Mouse (Mus musculus) stomach, embryonic 15.5 days (tissue): ENCODE measurements around the gene 4930563M21Rik. TPM values are rescaled to one million over a fixed set of nuclear protein-coding genes. Genes with fewer than 3 reads are reported as not detected.
"Not testable (repeated sequence)": the region's sequence is repeated elsewhere in the genome, so short reads cannot be mapped to it uniquely, and the experiment has no call there.

Experiments used
- ATAC-seq: fragments of 200-750 bp; cut with Nextera tagmentation; 2 replicates; pipeline ENCODE4 v1.8.0; 2017; ENCODE audit warnings: low read depth, moderate number of reproducible peaks, moderate TSS enrichment; ENCODE audit not compliant: insufficient read depth, low FRiP score
- H3K27ac ChIP-seq: fragments of 300-500 bp; sonication (generic); 2 replicates; pipeline ENCODE4 v1.5.1; 2015; ENCODE audit warnings: mild to moderate bottlenecking, inconsistent platforms
- H3K27me3 ChIP-seq: fragments of 300-500 bp; sonication (generic); replicated peaks from 2 replicates; pipeline ENCODE4 v1.6.1; 2015; ENCODE audit warnings: inconsistent platforms
- H3K36me3 ChIP-seq: fragments of 300-500 bp; sonication (generic); 2 replicates; pipeline ENCODE4 v1.6.1; 2015; ENCODE audit warnings: inconsistent platforms
- H3K4me1 ChIP-seq: fragments of 300-500 bp; sonication (generic); 2 replicates; pipeline ENCODE4 v1.6.1; 2015; ENCODE audit warnings: inconsistent platforms
- H3K4me2 ChIP-seq: fragments of 300-500 bp; sonication (generic); 2 replicates; pipeline ENCODE4 v1.6.1; 2015; ENCODE audit warnings: mild to moderate bottlenecking, inconsistent platforms
- H3K4me3 ChIP-seq: fragments of 300-500 bp; sonication (generic); replicated peaks from 2 replicates; pipeline ENCODE4 v1.5.1; 2015; ENCODE audit warnings: inconsistent platforms
- H3K9ac ChIP-seq: fragments of 300-500 bp; sonication (generic); 2 replicates; pipeline ENCODE4 v1.6.1; 2015; ENCODE audit warnings: inconsistent platforms
- H3K9me3 ChIP-seq: fragments of 300-500 bp; sonication (generic); 2 replicates; pipeline ENCODE4 v1.6.1; 2016; ENCODE audit warnings: inconsistent platforms
- WGBS: fragments of 180-500 bp; shearing (Covaris S2); methylation state at CpG from one replicate; pipeline ENCODE4 v1.1.7; 2015; 5-methylcytosine and 5-hydroxymethylcytosine counted together
- polyA plus RNA-seq: library from polyadenylated mRNA; unstranded; fragments of >200 nt; fragmentation: Nextera tagmentation; extraction: Ambion mirVana; gene quantifications from 2 replicates; pipeline ENCODE4 v1.2.1, GENCODE M21; 2015

4930563M21Rik gene
- not detected in 2 replicates for polyA plus RNA-seq

- no peaks in the 10 kb centered on the region for H3K9me3 ChIP-seq
- H3K4me3 ChIP-seq, result no peak within 1 kb of the TSS
- H3K27ac ChIP-seq, result no peak within 1 kb of the TSS
- WGBS, result 73% methylated on average over 4 of the region's 4 CpGs
- no peaks in the 10 kb centered on the region for H3K4me1 ChIP-seq
- H3K27me3 ChIP-seq, result no peaks in the 10 kb centered on the region
- H3K9ac ChIP-seq, result no peak within 1 kb of the TSS
- no peak within 1 kb of the TSS for H3K4me2 ChIP-seq
- no peak for ATAC-seq
- no peaks in the 10 kb centered on the region for H3K36me3 ChIP-seq
These were observed at the start of gene 4930563M21Rik for GRCm38 (mm10) chr9:56010450-56010849. 4930563M21Rik (minus strand) TSS chr9:56010550.

GRCm38 (mm10) chr9:56056147-56056546 lies 45.8 kb upstream of the 4930563M21Rik start:
- H3K36me3 ChIP-seq, result peaks cover 26% of the 10 kb centered on the region
- ATAC-seq, result no peak

GRCm38 (mm10) chr9:56053796-56054195 lies 43.4 kb upstream of the 4930563M21Rik start:
- 81% methylated on average over 3 of the region's 3 CpGs for WGBS

More at GRCm38 (mm10) chr9:56056147-56056546, 45.8 kb upstream of the 4930563M21Rik start:
- no peak overlapping the region for H3K4me3 ChIP-seq
- no peak overlapping the region for H3K27ac ChIP-seq
- H3K9me3 ChIP-seq, result no peaks in the 10 kb centered on the region
- no peaks in the 10 kb centered on the region for H3K4me1 ChIP-seq
- 90% methylated on average over 6 of the region's 6 CpGs for WGBS
- H3K4me2 ChIP-seq, result no peak overlapping the region
- no peaks in the 10 kb centered on the region for H3K27me3 ChIP-seq
- H3K9ac ChIP-seq, result no peak overlapping the region

GRCm38 (mm10) chr9:56042181-56042621 lies 31.9 kb upstream of the 4930563M21Rik start:
- ATAC-seq, result no peak
- no peaks in the 10 kb centered on the region for H3K27me3 ChIP-seq
- peaks cover 7% of the 10 kb centered on the region; the same call in 1 of the 2 replicates for H3K4me1 ChIP-seq
- no peaks in the 10 kb centered on the region for H3K9me3 ChIP-seq
- peak overlapping the region; percentile 87 for H3K9ac ChIP-seq
- peak overlapping the region; percentile 96 for H3K27ac ChIP-seq
- under 1% methylated on average over 16 of the region's 16 CpGs for WGBS
- no peaks in the 10 kb centered on the region for H3K36me3 ChIP-seq
- H3K4me2 ChIP-seq, result peak overlapping the region; percentile 65
- H3K4me3 ChIP-seq, result peak overlapping the region; percentile 76

More at GRCm38 (mm10) chr9:56053796-56054195, 43.4 kb upstream of the 4930563M21Rik start:
- no peak overlapping the region for H3K27ac ChIP-seq
- H3K36me3 ChIP-seq, result peaks cover 13% of the 10 kb centered on the region
- H3K4me3 ChIP-seq, result no peak overlapping the region
- H3K4me1 ChIP-seq, result no peaks in the 10 kb centered on the region
- H3K4me2 ChIP-seq, result no peak overlapping the region
- no peak overlapping the region for H3K9ac ChIP-seq
- H3K9me3 ChIP-seq, result no peaks in the 10 kb centered on the region
- H3K27me3 ChIP-seq, result no peaks in the 10 kb centered on the region
- no peak for ATAC-seq

- no peaks in the 10 kb centered on the region for H3K27me3 ChIP-seq
- WGBS, result under 1% methylated on average over 48 of the region's 49 CpGs
- peak within 1 kb of the TSS; percentile 96 for H3K27ac ChIP-seq
- peak within 1 kb of the TSS; percentile 87 for H3K9ac ChIP-seq
- peak within 1 kb of the TSS; percentile 65 for H3K4me2 ChIP-seq
- H3K4me1 ChIP-seq, result peaks cover 7% of the 10 kb centered on the region; the same call in 1 of the 2 replicates
- peak within 1 kb of the TSS; percentile 76 for H3K4me3 ChIP-seq
- no peaks in the 10 kb centered on the region for H3K36me3 ChIP-seq
- H3K9me3 ChIP-seq, result no peaks in the 10 kb centered on the region
- ATAC-seq, result peak; percentile 100
These were observed 31.2 kb upstream of the 4930563M21Rik start, which contains the start of gene Rcn2 for GRCm38 (mm10) chr9:56041372-56042180. Rcn2 (plus strand) TSS chr9:56041845.

- ATAC-seq, result no peak
- WGBS, result 55% methylated on average over 3 of the region's 3 CpGs
- H3K36me3 ChIP-seq, result no peaks in the 10 kb centered on the region
- no peaks in the 10 kb centered on the region for H3K27me3 ChIP-seq
- H3K4me1 ChIP-seq, result no peaks in the 10 kb centered on the region
- no peaks in the 10 kb centered on the region for H3K9me3 ChIP-seq
- H3K4me2 ChIP-seq, result no peak overlapping the region
- no peak overlapping the region for H3K4me3 ChIP-seq
- H3K27ac ChIP-seq, result no peak overlapping the region
- no peak overlapping the region for H3K9ac ChIP-seq
These were observed 21.9 kb upstream of the 4930563M21Rik start for GRCm38 (mm10) chr9:56032219-56032618.

GRCm38 (mm10) chr9:56027292-56027691 lies 16.9 kb upstream of the 4930563M21Rik start:
- H3K9ac ChIP-seq, result no peak overlapping the region
- 77% methylated on average over 16 of the region's 16 CpGs for WGBS
- no peaks in the 10 kb centered on the region for H3K4me1 ChIP-seq
- H3K36me3 ChIP-seq, result no peaks in the 10 kb centered on the region
- H3K9me3 ChIP-seq, result no peaks in the 10 kb centered on the region
- ATAC-seq, result no peak
- H3K4me2 ChIP-seq, result no peak overlapping the region
- H3K27ac ChIP-seq, result no peak overlapping the region
- no peaks in the 10 kb centered on the region for H3K27me3 ChIP-seq
- H3K4me3 ChIP-seq, result no peak overlapping the region

- Histone ChIP-seq H3K9me3 (no peaks in the 10 kb centered on the region), H3K36me3 (no peaks in the 10 kb centered on the region), H3K4me2 (no peak overlapping the region), H3K27ac (no peak overlapping the region), H3K4me1 (no peaks in the 10 kb centered on the region), H3K9ac (no peak overlapping the region), H3K27me3 (no peaks in the 10 kb centered on the region), H3K4me3 (no peak overlapping the region)
- ATAC-seq, result no peak
- WGBS, result 61% methylated on average over 2 of the region's 2 CpGs
These were observed 14.4 kb upstream of the 4930563M21Rik start for GRCm38 (mm10) chr9:56024772-56025171.

GRCm38 (mm10) chr9:56004679-56005078 lies 5.7 kb downstream of the 4930563M21Rik start:
- not testable (repeated sequence) for H3K9me3 ChIP-seq, H3K4me2 ChIP-seq, H3K27ac ChIP-seq, ATAC-seq, H3K27me3 ChIP-seq, H3K9ac ChIP-seq, H3K4me3 ChIP-seq, H3K4me1 ChIP-seq, H3K36me3 ChIP-seq
- WGBS, result 80% methylated on average over 2 of the region's 2 CpGs

GRCm38 (mm10) chr9:55946819-55947218 lies 63.5 kb downstream of the 4930563M21Rik start:
- H3K9ac ChIP-seq, result no peak overlapping the region
- 14% methylated on average over 1 of the region's 1 CpGs for WGBS

GRCm38 (mm10) chr9:55941356-55941755 lies 69.0 kb downstream of the 4930563M21Rik start:
- ATAC-seq, result no peak
- no peaks in the 10 kb centered on the region for H3K36me3 ChIP-seq
- H3K4me3 ChIP-seq, result no peak overlapping the region
- H3K4me2 ChIP-seq, result no peak overlapping the region
- no peak overlapping the region for H3K9ac ChIP-seq
- no peak overlapping the region for H3K27ac ChIP-seq
- H3K27me3 ChIP-seq, result no peaks in the 10 kb centered on the region
- H3K9me3 ChIP-seq, result no peaks in the 10 kb centered on the region
- peaks cover 8% of the 10 kb centered on the region for H3K4me1 ChIP-seq

More at GRCm38 (mm10) chr9:55946819-55947218, 63.5 kb downstream of the 4930563M21Rik start:
- H3K9me3 ChIP-seq, result no peaks in the 10 kb centered on the region
- H3K4me2 ChIP-seq, result no peak overlapping the region
- no peaks in the 10 kb centered on the region for H3K4me1 ChIP-seq
- no peak overlapping the region for H3K27ac ChIP-seq
- no peak for ATAC-seq
- no peaks in the 10 kb centered on the region for H3K27me3 ChIP-seq
- no peak overlapping the region for H3K4me3 ChIP-seq
- no peaks in the 10 kb centered on the region for H3K36me3 ChIP-seq

- Histone ChIP-seq H3K9me3 (no peaks in the 10 kb centered on the region), H3K27me3 (no peaks in the 10 kb centered on the region), H3K4me3 (peak overlapping the region; percentile 75), H3K36me3 (no peaks in the 10 kb centered on the region), H3K4me1 (peaks cover 8% of the 10 kb centered on the region), H3K9ac (peak overlapping the region; percentile 52; the same call in 1 of the 2 replicates), H3K4me2 (peak overlapping the region; percentile 56), H3K27ac (peak overlapping the region; percentile 84; the same call in 1 of the 2 replicates)
- WGBS, result 22% methylated on average over 6 of the region's 6 CpGs
- no peak for ATAC-seq
These were observed 71.7 kb downstream of the 4930563M21Rik start for GRCm38 (mm10) chr9:55938618-55938985.
